Mouse (Mus musculus) intestine, postnatal 0 days (tissue): Measurements from ENCODE around the gene Smim27. TPM values are rescaled to one million over a fixed set of nuclear protein-coding genes. Genes with fewer than 3 reads are reported as not detected.

Experiments
- ATAC-seq: fragments of 200-750 bp; cut with Nextera tagmentation; 2 replicates; pipeline ENCODE4 v1.8.0; 2017; ENCODE audit warnings: mild to moderate bottlenecking, moderate TSS enrichment, moderate library complexity
- H3K27ac ChIP-seq: fragments of 300-500 bp; sonication (generic); 2 replicates; pipeline ENCODE4 v1.5.1; 2014; ENCODE audit warnings: mild to moderate bottlenecking, low read depth, low read length, moderate library complexity
- H3K27me3 ChIP-seq: fragments of 300-500 bp; sonication (generic); replicated peaks from 2 replicates; pipeline ENCODE4 v1.6.1; 2014; ENCODE audit warnings: low read length, mixed read lengths; ENCODE audit not compliant: control insufficient read depth, insufficient read depth
- H3K36me3 ChIP-seq: fragments of 300-500 bp; sonication (generic); 2 replicates; pipeline ENCODE4 v1.6.1; 2014; ENCODE audit warnings: mild to moderate bottlenecking, moderate library complexity; ENCODE audit not compliant: control insufficient read depth, insufficient read depth
- H3K4me1 ChIP-seq: fragments of 300-500 bp; sonication (generic); replicated peaks from 2 replicates; pipeline ENCODE4 v1.6.1; 2014; ENCODE audit warnings: antibody characterized with exemption, low read length, mixed read lengths; ENCODE audit not compliant: control insufficient read depth, insufficient read depth
- H3K4me2 ChIP-seq: fragments of 300-500 bp; sonication (generic); replicated peaks from 2 replicates; pipeline ENCODE4 v1.6.1; 2014; ENCODE audit warnings: low read depth, mild to moderate bottlenecking, moderate library complexity
- H3K4me3 ChIP-seq: fragments of 300-500 bp; sonication (generic); 2 replicates; pipeline ENCODE4 v1.5.1; 2014; ENCODE audit warnings: low read depth, low read length
- H3K9ac ChIP-seq: fragments of 300-500 bp; sonication (generic); 2 replicates; pipeline ENCODE4 v1.6.1; 2014; ENCODE audit warnings: mild to moderate bottlenecking, low read depth, low read length
- H3K9me3 ChIP-seq: fragments of 300-500 bp; sonication (generic); 2 replicates; pipeline ENCODE4 v1.6.1; 2016; ENCODE audit warnings: mixed run types; ENCODE audit not compliant: control insufficient read depth
- CTCF ChIP-seq: sonication (generic); IDR thresholded peaks from 2 replicates; pipeline ENCODE4 v1.5.1; 2016; ENCODE audit warnings: low read depth, mild to moderate bottlenecking, control low read depth, antibody characterized with exemption, moderate library complexity
- WGBS: fragments of 180-500 bp; shearing (Covaris S2); extraction: QIAGEN DNeasy Blood & Tissue Kit; methylation state at CpG from one replicate; pipeline ENCODE4 v1.1.7; 2014; 5-methylcytosine and 5-hydroxymethylcytosine counted together
- polyA plus RNA-seq: library from polyadenylated mRNA; unstranded; fragments of >200 nt; fragmentation: Nextera tagmentation; extraction: Ambion mirVana; gene quantifications from 2 replicates; pipeline ENCODE4 v1.2.1, GENCODE M21; 2015

The Smim27 gene
- 35.4 and 42.9 TPM in 2 replicates for polyA plus RNA-seq

- H3K9me3 ChIP-seq = no peaks in the 10 kb centered on the region
- peak within 1 kb of the TSS; percentile 65 for H3K9ac ChIP-seq
Measured at GRCm38 (mm10) chr4:40269430-40270032, at the start of gene Smim27, which contains the start of gene Topors. Smim27 (plus strand) TSS chr4:40269579. Topors (minus strand) TSS chr4:40269850.

DNA sequence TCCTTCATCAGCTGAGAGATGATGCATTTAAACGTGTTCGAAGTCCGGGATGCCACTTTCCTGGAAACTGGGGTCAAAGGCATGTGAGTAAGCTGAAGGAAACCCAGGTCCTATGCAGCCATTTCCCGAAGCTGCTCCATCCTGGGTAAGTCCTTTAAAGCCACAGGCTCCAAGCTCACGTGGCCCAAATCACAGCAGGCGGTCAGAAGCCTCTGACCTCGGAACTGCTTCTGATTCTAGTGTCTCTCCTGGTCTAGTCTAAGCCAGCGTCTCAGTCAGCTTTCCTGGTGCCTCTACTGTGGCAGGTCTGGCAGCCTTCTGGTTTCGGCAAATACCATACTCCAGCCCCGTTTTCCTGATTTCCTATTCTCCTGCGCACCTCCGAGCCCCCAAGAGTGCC is 48.9 kb upstream of the Smim27 start:
- Histone ChIP-seq H3K4me1 (no peaks in the 10 kb centered on the region), H3K9me3 (no peaks in the 10 kb centered on the region), H3K27me3 (no peaks in the 10 kb centered on the region), H3K9ac (no peak overlapping the region), H3K4me2 (no peak overlapping the region), H3K36me3 (peaks cover 55% of the 10 kb centered on the region), H3K27ac (no peak overlapping the region), H3K4me3 (no peak overlapping the region)
- no peak for TF ChIP-seq CTCF
- 40% methylated on average over 12 of the region's 12 CpGs for WGBS
- no peak for ATAC-seq

More at GRCm38 (mm10) chr4:40269430-40270032, at the start of gene Smim27, which contains the start of gene Topors:
- H3K4me2 ChIP-seq = peak within 1 kb of the TSS; percentile 87
- under 1% methylated on average over 38 of the region's 38 CpGs for WGBS
- H3K4me3 ChIP-seq = peak within 1 kb of the TSS; percentile 81
- H3K36me3 ChIP-seq = peaks cover 11% of the 10 kb centered on the region; the same call in 1 of the 2 replicates
- no peaks in the 10 kb centered on the region for H3K4me1 ChIP-seq
- peak within 1 kb of the TSS; percentile 99 for H3K27ac ChIP-seq
- H3K27me3 ChIP-seq = no peaks in the 10 kb centered on the region
- peak; percentile 94 for ATAC-seq
- TF ChIP-seq CTCF = 0 out of 2 replicates have a peak, but pooled peaks have one; percentile 1

- ATAC-seq = peak; percentile 51; the same call in 1 of the 2 replicates
Measured at GRCm38 (mm10) chr4:40221004-40221760, 48.2 kb upstream of the Smim27 start.

GRCm38 (mm10) chr4:40221876-40222585 is 47.3 kb upstream of the Smim27 start:
- no peak overlapping the region for H3K27ac ChIP-seq
- H3K4me3 ChIP-seq = no peak overlapping the region
- no peak overlapping the region for H3K4me2 ChIP-seq
- no peak for TF ChIP-seq CTCF
- H3K4me1 ChIP-seq = no peaks in the 10 kb centered on the region
- H3K27me3 ChIP-seq = no peaks in the 10 kb centered on the region
- 53% methylated on average over 21 of the region's 21 CpGs for WGBS
- H3K9me3 ChIP-seq = no peaks in the 10 kb centered on the region
- H3K36me3 ChIP-seq = peaks cover 61% of the 10 kb centered on the region
- no peak for ATAC-seq
- H3K9ac ChIP-seq = no peak overlapping the region

More at GRCm38 (mm10) chr4:40221004-40221760, 48.2 kb upstream of the Smim27 start:
- Histone ChIP-seq H3K4me2 (no peak overlapping the region), H3K27me3 (no peaks in the 10 kb centered on the region), H3K9me3 (no peaks in the 10 kb centered on the region), H3K4me3 (no peak overlapping the region), H3K36me3 (peaks cover 62% of the 10 kb centered on the region), H3K27ac (no peak overlapping the region), H3K4me1 (no peaks in the 10 kb centered on the region), H3K9ac (no peak overlapping the region)
- no peak for TF ChIP-seq CTCF
- 24% methylated on average over 14 of the region's 14 CpGs for WGBS

DNA sequence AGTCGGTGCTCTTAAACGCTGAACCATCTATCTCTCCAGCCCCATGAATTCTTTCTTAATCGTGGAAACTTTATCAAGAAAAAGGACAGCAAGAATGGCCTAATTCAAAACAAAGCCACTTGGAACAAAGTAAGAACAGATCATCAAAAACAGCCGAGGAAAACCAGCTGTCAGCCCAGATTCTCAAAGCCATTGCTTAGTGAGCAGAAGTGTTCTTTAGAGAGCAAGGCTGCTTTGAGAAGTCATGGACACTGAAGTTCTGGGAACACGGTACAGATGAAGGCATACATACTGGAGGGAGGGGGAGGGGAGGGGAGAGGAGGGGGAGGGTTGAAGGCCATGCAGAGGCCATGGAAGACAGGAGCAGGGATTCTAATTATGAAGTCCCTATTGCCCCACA is 43.3 kb upstream of the Smim27 start:
- Histone ChIP-seq H3K27ac (no peak overlapping the region), H3K4me3 (no peak overlapping the region), H3K27me3 (no peaks in the 10 kb centered on the region), H3K4me1 (no peaks in the 10 kb centered on the region), H3K9ac (no peak overlapping the region), H3K36me3 (peaks cover 52% of the 10 kb centered on the region), H3K9me3 (no peaks in the 10 kb centered on the region), H3K4me2 (no peak overlapping the region)
- 69% methylated on average over 5 of the region's 5 CpGs for WGBS
- ATAC-seq = no peak
- no peak for TF ChIP-seq CTCF

- Histone ChIP-seq H3K4me1 (no peaks in the 10 kb centered on the region), H3K9ac (no peak overlapping the region), H3K27ac (no peak overlapping the region), H3K9me3 (no peaks in the 10 kb centered on the region), H3K4me2 (no peak overlapping the region), H3K4me3 (no peak overlapping the region), H3K36me3 (peaks cover 46% of the 10 kb centered on the region), H3K27me3 (no peaks in the 10 kb centered on the region)
- WGBS = 85% methylated on average over 11 of the region's 11 CpGs
- TF ChIP-seq CTCF = no peak
- no peak for ATAC-seq
Measured at GRCm38 (mm10) chr4:40227131-40227530, 42.2 kb upstream of the Smim27 start.
